9 mouse cellular contexts compared by ENCODE assay signal in genomic region chr3:51778179-51778578, GRCm38 (mm10).
A peak's percentile ranks its signal among the peaks of the same experiment; 100 is the strongest.
DNase-seq lines count a peak whose midpoint lies in the region; ATAC-seq and TF ChIP-seq lines count a peak whose summit lies in the region.
"Had no signal": no experiment of that assay in that cellular context is flagged by ENCODE, and none has a peak within 500 bp of the region (broad histone marks: within the 10 kb centered on the region; RNA-seq: fewer than 3 reads in every experiment).

No protein-coding gene starts in this region.

- peak overlapping the region; percentile 68 for H3K27ac ChIP-seq in forebrain, embryonic 13.5 days
- no peak overlapping the region for H3K27ac ChIP-seq in forebrain, embryonic 11.5 days (ENCODE audit: low read depth, low read length)
- no peak overlapping the region for H3K27ac ChIP-seq in lung, embryonic 14.5 days (ENCODE audit: low read depth)
- H3K27ac ChIP-seq in hindbrain, postnatal 0 days: peak overlapping the region; percentile 79; the same call in 1 of the 2 replicates
- H3K27ac ChIP-seq in neural tube, embryonic 14.5 days (ENCODE audit: low read depth, low read length): peak overlapping the region; percentile 82
- H3K27ac ChIP-seq: liver, embryonic 15.5 days had no signal

- no peaks in the 10 kb centered on the region for H3K9me3 ChIP-seq in forebrain, embryonic 13.5 days (replicated peaks)
- H3K9me3 ChIP-seq in forebrain, embryonic 11.5 days (ENCODE audit: control insufficient read depth, low read length): no peaks in the 10 kb centered on the region
- H3K9me3 ChIP-seq in lung, embryonic 14.5 days (ENCODE audit: low read depth, low read length): no peaks in the 10 kb centered on the region
- H3K9me3 ChIP-seq in hindbrain, postnatal 0 days (ENCODE audit: low read length): no peaks in the 10 kb centered on the region
- H3K9me3 ChIP-seq in neural tube, embryonic 14.5 days (ENCODE audit: control insufficient read depth, low read length): no peaks in the 10 kb centered on the region
- H3K9me3 ChIP-seq: liver, embryonic 15.5 days had no signal

- 63% methylated on average over 3 of the region's 3 CpGs for WGBS in forebrain, embryonic 13.5 days
- 67% methylated on average over 3 of the region's 3 CpGs for WGBS in forebrain, embryonic 11.5 days
- WGBS in lung, embryonic 14.5 days: 45% methylated on average over 3 of the region's 3 CpGs
- WGBS in hindbrain, postnatal 0 days: 56% methylated on average over 3 of the region's 3 CpGs
- WGBS in neural tube, embryonic 14.5 days: 36% methylated on average over 3 of the region's 3 CpGs

- H3K4me3 ChIP-seq in forebrain, embryonic 13.5 days: no peak overlapping the region
- H3K4me3 ChIP-seq in forebrain, embryonic 11.5 days (ENCODE audit: low read depth, low read length): no peak overlapping the region
- no peak overlapping the region for H3K4me3 ChIP-seq in lung, embryonic 14.5 days (ENCODE audit: low read depth, low read length)
- H3K4me3 ChIP-seq in hindbrain, postnatal 0 days (ENCODE audit: low read length): no peak overlapping the region
- no peak overlapping the region for H3K4me3 ChIP-seq in neural tube, embryonic 14.5 days (ENCODE audit: low read depth, low read length)
- H3K4me3 ChIP-seq: liver, embryonic 15.5 days had no signal

- H3K36me3 ChIP-seq in forebrain, embryonic 13.5 days (ENCODE audit: poor library complexity, severe bottlenecking): no peaks in the 10 kb centered on the region
- no peaks in the 10 kb centered on the region for H3K36me3 ChIP-seq in forebrain, embryonic 11.5 days (ENCODE audit: control insufficient read depth, insufficient read depth, low read length)
- H3K36me3 ChIP-seq in lung, embryonic 14.5 days (ENCODE audit: insufficient read depth): no peaks in the 10 kb centered on the region
- H3K36me3 ChIP-seq in hindbrain, postnatal 0 days (ENCODE audit: insufficient read depth, low read length): no peaks in the 10 kb centered on the region
- H3K36me3 ChIP-seq in neural tube, embryonic 14.5 days (ENCODE audit: control insufficient read depth, insufficient read depth, low read length): no peaks in the 10 kb centered on the region
- H3K36me3 ChIP-seq: liver, embryonic 15.5 days had no signal

- no peak for TF ChIP-seq CTCF in lung, embryonic 14.5 days (IDR thresholded peaks at IDR 0.05; ENCODE audit: low read depth)
- no peak for TF ChIP-seq CTCF in hindbrain, postnatal 0 days (IDR thresholded peaks at IDR 0.05; ENCODE audit: low read depth)

- no peaks in the 10 kb centered on the region for H3K27me3 ChIP-seq in forebrain, embryonic 13.5 days
- no peaks in the 10 kb centered on the region for H3K27me3 ChIP-seq in forebrain, embryonic 11.5 days (ENCODE audit: control insufficient read depth, insufficient read depth, low read length)
- no peaks in the 10 kb centered on the region for H3K27me3 ChIP-seq in lung, embryonic 14.5 days (ENCODE audit: insufficient read depth, low read length)
- H3K27me3 ChIP-seq in hindbrain, postnatal 0 days (ENCODE audit: insufficient read depth, low read length): no peaks in the 10 kb centered on the region
- no peaks in the 10 kb centered on the region for H3K27me3 ChIP-seq in neural tube, embryonic 14.5 days (ENCODE audit: control insufficient read depth, insufficient read depth, low read length)
- H3K27me3 ChIP-seq: liver, embryonic 15.5 days had no signal

- 0 out of 2 replicates have a peak, but pooled peaks have one; percentile 22 for ATAC-seq in forebrain, embryonic 13.5 days
- ATAC-seq in forebrain, embryonic 11.5 days (replicated peaks; ENCODE audit: low FRiP score): no peak
- peak; percentile 4; the same call in 1 of the 2 replicates for ATAC-seq in lung, embryonic 14.5 days (ENCODE audit: insufficient read depth)
- no peak for ATAC-seq in hindbrain, postnatal 0 days
- peak; percentile 29; the same call in 1 of the 2 replicates for ATAC-seq in neural tube, embryonic 14.5 days (ENCODE audit: low read depth)

- H3K4me2 ChIP-seq in forebrain, embryonic 13.5 days: no peak overlapping the region
- no peak overlapping the region for H3K4me2 ChIP-seq in forebrain, embryonic 11.5 days (ENCODE audit: low read depth, low read length, severe bottlenecking)
- peak overlapping the region; percentile 19 for H3K4me2 ChIP-seq in lung, embryonic 14.5 days
- no peak overlapping the region for H3K4me2 ChIP-seq in hindbrain, postnatal 0 days (ENCODE audit: low read depth, low read length)
- H3K4me2 ChIP-seq in neural tube, embryonic 14.5 days (ENCODE audit: low read depth, low read length): no peak overlapping the region
- H3K4me2 ChIP-seq: liver, embryonic 15.5 days had no signal

- 0 out of 2 replicates have a peak overlapping the region, but pooled peaks have one; percentile 13 for H3K9ac ChIP-seq in forebrain, embryonic 13.5 days
- H3K9ac ChIP-seq in forebrain, embryonic 11.5 days (ENCODE audit: low read length): no peak overlapping the region
- no peak overlapping the region for H3K9ac ChIP-seq in lung, embryonic 14.5 days
- no peak overlapping the region for H3K9ac ChIP-seq in hindbrain, postnatal 0 days (replicated peaks; ENCODE audit: low read length)
- no peak overlapping the region for H3K9ac ChIP-seq in neural tube, embryonic 14.5 days (replicated peaks; ENCODE audit: low read depth, low read length)
- H3K9ac ChIP-seq: liver, embryonic 15.5 days had no signal

- H3K4me1 ChIP-seq in forebrain, embryonic 13.5 days: peaks cover 20% of the 10 kb centered on the region
- H3K4me1 ChIP-seq in forebrain, embryonic 11.5 days (replicated peaks; ENCODE audit: control insufficient read depth, insufficient read depth, low read length): peaks cover 12% of the 10 kb centered on the region; the same call in 1 of the 2 replicates
- peaks cover 12% of the 10 kb centered on the region for H3K4me1 ChIP-seq in lung, embryonic 14.5 days (ENCODE audit: insufficient read depth)
- H3K4me1 ChIP-seq in hindbrain, postnatal 0 days (ENCODE audit: insufficient read depth, low read length): peaks cover 13% of the 10 kb centered on the region
- H3K4me1 ChIP-seq in neural tube, embryonic 14.5 days (ENCODE audit: control insufficient read depth, insufficient read depth, low read length): peaks cover 27% of the 10 kb centered on the region
- H3K4me1 ChIP-seq: liver, embryonic 15.5 days had no signal

- DNase-seq in forebrain, embryonic 11.5 days (ENCODE audit: low spot score): no peak
- DNase-seq in lung, embryonic 14.5 days: peak; percentile 31
- DNase-seq in lung, postnatal 4 days: no peak
- no peak for DNase-seq in hindbrain, postnatal 0 days (ENCODE audit: low spot score)
- DNase-seq in layer of hippocampus, adult 11-12 months (ENCODE audit: low spot score): no peak
- no peak for DNase-seq in liver

Comparison
In these comparisons a context has a peak if more than half of its experiments do, and no peak if none do; other contexts are left out.
1. ATAC-seq: peak in forebrain, embryonic 13.5 days (single experiment), lung, embryonic 14.5 days (single experiment) and neural tube, embryonic 14.5 days (single experiment); none in forebrain, embryonic 11.5 days (single experiment) and hindbrain, postnatal 0 days (single experiment).
2. H3K27ac ChIP-seq: peak in forebrain, embryonic 13.5 days (single experiment), hindbrain, postnatal 0 days (single experiment) and neural tube, embryonic 14.5 days (single experiment); none in forebrain, embryonic 11.5 days (single experiment) and lung, embryonic 14.5 days (single experiment).